Mouse (Mus musculus): ENCODE data around the gene Tmem256. TPM values are rescaled to one million over a fixed set of nuclear protein-coding genes. Genes with fewer than 3 reads are reported as not detected.
A peak's percentile ranks its signal among the peaks of the same experiment; 100 is the strongest.

Tmem256 gene
- polyA plus RNA-seq, 1 experiment from 2014 or later, result 354 TPM

DNA sequence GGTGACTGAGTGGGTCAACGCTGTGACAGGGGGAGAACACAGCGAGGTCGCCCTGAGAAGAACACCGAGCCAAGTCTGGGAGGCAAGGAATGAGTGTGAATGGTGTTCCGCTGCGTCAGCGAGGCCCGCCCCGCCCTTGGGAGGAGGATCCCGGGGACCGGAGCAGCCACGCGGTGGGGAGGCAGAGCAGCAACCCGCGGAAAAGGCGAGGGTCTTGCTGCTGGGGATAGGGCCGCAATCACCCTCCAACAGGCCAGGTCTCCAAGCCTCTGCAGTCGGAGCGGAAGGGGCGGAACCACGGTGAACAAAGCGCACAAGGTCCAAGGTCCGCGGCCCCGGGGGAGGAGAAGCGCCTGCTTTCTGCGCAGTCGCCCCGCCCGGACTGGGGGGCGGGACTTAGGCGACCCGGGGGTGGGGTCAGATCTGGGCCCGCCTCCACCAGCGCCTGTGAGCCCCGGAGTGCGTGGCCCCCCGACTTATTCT lies 7.9 kb downstream of the Tmem256 start, which contains the start of gene Plscr3:
Gene Plscr3 (plus strand): TSS at position 179 of the 483 bp plus-strand sequence.
- no peaks in the 10 kb centered on the region for H3K9me3 ChIP-seq (ENCODE audit: control insufficient read depth, low read length)
- H3K4me1 ChIP-seq (ENCODE audit: control insufficient read depth, insufficient read depth, low read length), result peaks cover 8% of the 10 kb centered on the region; the same call in 1 of the 2 replicates
- under 1% methylated on average over 38 of the region's 38 CpGs for WGBS
- peak within 1 kb of the TSS; percentile 97 for H3K27ac ChIP-seq (ENCODE audit: low read depth, low read length)
- H3K4me2 ChIP-seq (replicated peaks; ENCODE audit: low read depth, low read length), result peak within 1 kb of the TSS; percentile 82
- ATAC-seq (ENCODE audit: low FRiP score, low TSS enrichment), result peak; percentile 94
- H3K4me3 ChIP-seq (ENCODE audit: low read length), result peak within 1 kb of the TSS; percentile 80
- peak within 1 kb of the TSS; percentile 86 for H3K9ac ChIP-seq (ENCODE audit: low read depth, low read length)
- no peaks in the 10 kb centered on the region for H3K27me3 ChIP-seq (ENCODE audit: control insufficient read depth, insufficient read depth, low read length)
- peaks cover 32% of the 10 kb centered on the region for H3K36me3 ChIP-seq (ENCODE audit: control insufficient read depth, insufficient read depth, low read length)

DNA sequence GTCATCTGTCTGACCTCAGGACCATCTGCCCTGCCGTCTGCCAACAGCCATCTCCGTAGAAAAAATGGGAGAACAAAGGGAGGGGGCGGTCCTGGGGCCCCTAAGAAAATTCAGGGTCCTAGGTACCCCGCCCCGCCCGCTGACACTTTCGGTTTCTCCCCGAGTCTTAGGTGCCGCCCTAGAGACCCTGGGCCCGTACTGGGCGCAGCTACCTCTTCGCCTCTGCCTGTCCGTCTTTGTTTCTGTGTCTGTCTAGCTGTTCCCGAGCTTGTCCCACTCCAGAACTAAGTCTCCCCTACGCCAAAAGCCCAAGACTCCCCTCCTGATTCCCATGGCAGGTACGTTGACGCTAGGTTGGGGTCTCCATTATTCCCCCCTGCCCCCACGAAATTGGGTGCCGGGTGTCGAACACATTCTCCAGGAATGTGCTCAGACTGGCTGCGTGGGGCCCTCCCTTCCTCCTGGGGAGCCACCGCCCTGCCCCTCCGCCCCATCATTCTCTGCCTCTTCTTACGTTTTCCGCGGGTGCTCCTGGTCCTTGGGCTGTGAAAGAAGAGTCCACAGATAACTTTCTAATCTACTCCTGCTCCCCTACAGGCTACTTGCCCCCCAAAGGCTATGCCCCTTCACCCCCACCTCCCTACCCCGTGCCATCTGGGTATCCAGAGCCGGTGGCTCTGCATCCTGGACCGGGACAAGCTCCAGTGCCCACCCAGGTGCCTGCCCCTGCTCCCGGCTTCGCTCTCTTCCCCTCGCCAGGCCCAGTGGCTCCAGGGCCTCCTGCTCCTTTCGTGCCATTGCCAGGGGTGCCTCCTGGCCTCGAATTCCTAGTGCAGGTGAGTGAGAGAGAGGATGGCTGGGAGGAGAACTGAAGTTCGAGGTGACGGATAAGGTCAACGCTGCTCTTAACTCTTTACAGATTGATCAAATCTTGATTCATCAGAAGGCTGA lies 8.7 kb downstream of the Tmem256 start:
- WGBS, result 7% methylated on average over 37 of the region's 37 CpGs
- peak; percentile 45 for ATAC-seq (ENCODE audit: low FRiP score, low TSS enrichment)
- H3K4me1 ChIP-seq (ENCODE audit: control insufficient read depth, insufficient read depth, low read length), result peaks cover 8% of the 10 kb centered on the region; the same call in 1 of the 2 replicates
- H3K27ac ChIP-seq (ENCODE audit: low read depth, low read length), result peak overlapping the region; percentile 97
- peak overlapping the region; percentile 86 for H3K9ac ChIP-seq (ENCODE audit: low read depth, low read length)
- H3K27me3 ChIP-seq (ENCODE audit: control insufficient read depth, insufficient read depth, low read length), result no peaks in the 10 kb centered on the region
- H3K4me2 ChIP-seq (replicated peaks; ENCODE audit: low read depth, low read length), result peak overlapping the region; percentile 82
- H3K36me3 ChIP-seq (ENCODE audit: control insufficient read depth, insufficient read depth, low read length), result peaks cover 39% of the 10 kb centered on the region
- H3K4me3 ChIP-seq (ENCODE audit: low read length), result peak overlapping the region; percentile 80
- H3K9me3 ChIP-seq (ENCODE audit: control insufficient read depth, low read length), result no peaks in the 10 kb centered on the region

- Histone ChIP-seq H3K36me3 (ENCODE audit: control insufficient read depth, insufficient read depth, low read length) (peaks cover 43% of the 10 kb centered on the region), H3K27ac (ENCODE audit: low read depth, low read length) (no peak overlapping the region), H3K4me1 (ENCODE audit: control insufficient read depth, insufficient read depth, low read length) (peaks cover 8% of the 10 kb centered on the region; the same call in 1 of the 2 replicates), H3K9ac (ENCODE audit: low read depth, low read length) (no peak overlapping the region), H3K27me3 (ENCODE audit: control insufficient read depth, insufficient read depth, low read length) (no peaks in the 10 kb centered on the region), H3K9me3 (ENCODE audit: control insufficient read depth, low read length) (no peaks in the 10 kb centered on the region), H3K4me2 (replicated peaks; ENCODE audit: low read depth, low read length) (peak overlapping the region; percentile 82; the same call in 1 of the 2 replicates), H3K4me3 (ENCODE audit: low read length) (peak overlapping the region; percentile 80; the same call in 1 of the 2 replicates)
- 97% methylated on average over 6 of the region's 6 CpGs for WGBS
- no peak for ATAC-seq (ENCODE audit: low FRiP score, low TSS enrichment)
Measured at GRCm38 (mm10) chr11:69848021-69848420, 9.7 kb downstream of the Tmem256 start.

DNA sequence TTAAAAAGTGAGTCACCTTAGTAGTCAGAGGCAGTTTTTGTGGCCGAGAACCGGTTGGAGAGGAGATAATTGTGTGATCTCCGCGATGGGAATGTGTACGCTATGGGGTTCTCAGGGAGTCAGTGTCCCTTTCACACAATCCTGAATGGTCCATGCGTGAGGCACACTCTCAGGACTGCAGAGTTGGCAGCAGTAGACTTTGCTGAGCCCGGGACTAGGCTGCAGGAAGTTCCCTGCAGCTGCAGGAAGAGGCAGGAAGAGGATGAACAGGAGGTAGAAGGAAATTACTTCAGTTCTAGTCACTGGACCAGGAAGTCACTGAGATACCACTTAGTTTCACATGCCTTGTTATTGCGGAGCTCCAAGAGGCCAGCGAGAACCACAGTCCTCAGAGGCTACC lies 10.8 kb downstream of the Tmem256 start:
- Histone ChIP-seq H3K9ac (ENCODE audit: low read depth, low read length) (no peak overlapping the region), H3K27me3 (ENCODE audit: control insufficient read depth, insufficient read depth, low read length) (no peaks in the 10 kb centered on the region), H3K4me3 (ENCODE audit: low read length) (no peak overlapping the region), H3K27ac (ENCODE audit: low read depth, low read length) (no peak overlapping the region), H3K4me1 (ENCODE audit: control insufficient read depth, insufficient read depth, low read length) (peaks cover 8% of the 10 kb centered on the region; the same call in 1 of the 2 replicates), H3K36me3 (ENCODE audit: control insufficient read depth, insufficient read depth, low read length) (peaks cover 43% of the 10 kb centered on the region), H3K4me2 (replicated peaks; ENCODE audit: low read depth, low read length) (no peak overlapping the region), H3K9me3 (ENCODE audit: control insufficient read depth, low read length) (no peaks in the 10 kb centered on the region)
- ATAC-seq (ENCODE audit: low FRiP score, low TSS enrichment), result no peak
- 85% methylated on average over 9 of the region's 9 CpGs for WGBS

- H3K4me1 ChIP-seq (ENCODE audit: control insufficient read depth, insufficient read depth, low read length), result peaks cover 8% of the 10 kb centered on the region; the same call in 1 of the 2 replicates
- 93% methylated on average over 15 of the region's 15 CpGs for WGBS
- no peak overlapping the region for H3K4me2 ChIP-seq (replicated peaks; ENCODE audit: low read depth, low read length)
- no peak for ATAC-seq (ENCODE audit: low FRiP score, low TSS enrichment)
- no peak overlapping the region for H3K4me3 ChIP-seq (ENCODE audit: low read length)
- H3K27ac ChIP-seq (ENCODE audit: low read depth, low read length), result no peak overlapping the region
- H3K9me3 ChIP-seq (ENCODE audit: control insufficient read depth, low read length), result no peaks in the 10 kb centered on the region
- H3K9ac ChIP-seq (ENCODE audit: low read depth, low read length), result no peak overlapping the region
- no peaks in the 10 kb centered on the region for H3K27me3 ChIP-seq (ENCODE audit: control insufficient read depth, insufficient read depth, low read length)
- H3K36me3 ChIP-seq (ENCODE audit: control insufficient read depth, insufficient read depth, low read length), result peaks cover 43% of the 10 kb centered on the region
Measured at GRCm38 (mm10) chr11:69849884-69850283, 11.6 kb downstream of the Tmem256 start.

DNA sequence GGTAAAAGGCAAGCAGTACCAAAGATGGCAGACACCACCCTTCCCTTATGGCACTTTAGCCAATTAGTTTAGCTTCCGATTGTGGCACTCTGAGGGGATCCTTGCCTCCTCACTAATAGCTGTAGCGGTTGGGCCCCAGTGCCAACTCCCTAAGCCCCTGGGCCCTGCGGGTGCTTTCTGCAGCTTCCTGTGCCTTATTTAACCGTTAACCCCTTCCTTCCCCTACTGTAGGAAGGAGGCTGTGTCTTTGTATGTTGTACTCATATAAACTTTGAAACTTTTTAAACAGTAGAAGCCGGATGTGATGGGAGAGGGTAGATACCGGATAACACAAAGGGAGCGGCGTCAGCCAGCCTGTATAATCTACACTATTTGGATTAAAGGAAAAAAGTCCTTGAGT lies 12.4 kb downstream of the Tmem256 start:
- H3K27me3 ChIP-seq (ENCODE audit: control insufficient read depth, insufficient read depth, low read length), result no peaks in the 10 kb centered on the region
- H3K4me3 ChIP-seq (ENCODE audit: low read length), result no peak overlapping the region
- peaks cover 43% of the 10 kb centered on the region for H3K36me3 ChIP-seq (ENCODE audit: control insufficient read depth, insufficient read depth, low read length)
- no peak overlapping the region for H3K9ac ChIP-seq (ENCODE audit: low read depth, low read length)
- ATAC-seq (ENCODE audit: low FRiP score, low TSS enrichment), result no peak
- no peak overlapping the region for H3K27ac ChIP-seq (ENCODE audit: low read depth, low read length)
- peaks cover 12% of the 10 kb centered on the region for H3K4me1 ChIP-seq (ENCODE audit: control insufficient read depth, insufficient read depth, low read length)
- no peak overlapping the region for H3K4me2 ChIP-seq (replicated peaks; ENCODE audit: low read depth, low read length)
- H3K9me3 ChIP-seq (ENCODE audit: control insufficient read depth, low read length), result no peaks in the 10 kb centered on the region
- WGBS, result 73% methylated on average over 8 of the region's 8 CpGs

GRCm38 (mm10) chr11:69853994-69854393 lies 15.7 kb downstream of the Tmem256 start:
- WGBS, result 63% methylated on average over 7 of the region's 7 CpGs
- ATAC-seq (ENCODE audit: low FRiP score, low TSS enrichment), result no peak

GRCm38 (mm10) chr11:69854680-69855079 lies 16.4 kb downstream of the Tmem256 start:
- WGBS, result 87% methylated on average over 10 of the region's 10 CpGs
- Histone ChIP-seq H3K4me3 (ENCODE audit: low read length) (no peak overlapping the region), H3K27me3 (ENCODE audit: control insufficient read depth, insufficient read depth, low read length) (peaks cover 9% of the 10 kb centered on the region), H3K9me3 (ENCODE audit: control insufficient read depth, low read length) (no peaks in the 10 kb centered on the region), H3K4me2 (replicated peaks; ENCODE audit: low read depth, low read length) (no peak overlapping the region), H3K27ac (ENCODE audit: low read depth, low read length) (no peak overlapping the region), H3K36me3 (ENCODE audit: control insufficient read depth, insufficient read depth, low read length) (peaks cover 27% of the 10 kb centered on the region), H3K9ac (ENCODE audit: low read depth, low read length) (no peak overlapping the region), H3K4me1 (ENCODE audit: control insufficient read depth, insufficient read depth, low read length) (peaks cover 4% of the 10 kb centered on the region; the same call in 1 of the 2 replicates)
- no peak for ATAC-seq (ENCODE audit: low FRiP score, low TSS enrichment)

More at GRCm38 (mm10) chr11:69853994-69854393, 15.7 kb downstream of the Tmem256 start:
- Histone ChIP-seq H3K9ac (ENCODE audit: low read depth, low read length) (no peak overlapping the region), H3K4me3 (ENCODE audit: low read length) (no peak overlapping the region), H3K36me3 (ENCODE audit: control insufficient read depth, insufficient read depth, low read length) (peaks cover 33% of the 10 kb centered on the region), H3K4me2 (replicated peaks; ENCODE audit: low read depth, low read length) (no peak overlapping the region), H3K4me1 (ENCODE audit: control insufficient read depth, insufficient read depth, low read length) (peaks cover 4% of the 10 kb centered on the region; the same call in 1 of the 2 replicates), H3K27ac (ENCODE audit: low read depth, low read length) (no peak overlapping the region), H3K27me3 (ENCODE audit: control insufficient read depth, insufficient read depth, low read length) (peaks cover 9% of the 10 kb centered on the region), H3K9me3 (ENCODE audit: control insufficient read depth, low read length) (no peaks in the 10 kb centered on the region)

All from kidney, embryonic 14.5 days (tissue).